Mouse (Mus musculus): Measurements from ENCODE around the gene Mug1. TPM values are rescaled to one million over a fixed set of nuclear protein-coding genes. Genes with fewer than 3 reads are reported as not detected.
"Not testable (repeated sequence)": the region's sequence is repeated elsewhere in the genome, so short reads cannot be mapped to it uniquely, and the experiment has no call there.

The Mug1 gene
- polyA plus RNA-seq (2012; ENCODE audit: insufficient read depth, insufficient read length, missing spikeins) = not detected in 2 replicates

DNA sequence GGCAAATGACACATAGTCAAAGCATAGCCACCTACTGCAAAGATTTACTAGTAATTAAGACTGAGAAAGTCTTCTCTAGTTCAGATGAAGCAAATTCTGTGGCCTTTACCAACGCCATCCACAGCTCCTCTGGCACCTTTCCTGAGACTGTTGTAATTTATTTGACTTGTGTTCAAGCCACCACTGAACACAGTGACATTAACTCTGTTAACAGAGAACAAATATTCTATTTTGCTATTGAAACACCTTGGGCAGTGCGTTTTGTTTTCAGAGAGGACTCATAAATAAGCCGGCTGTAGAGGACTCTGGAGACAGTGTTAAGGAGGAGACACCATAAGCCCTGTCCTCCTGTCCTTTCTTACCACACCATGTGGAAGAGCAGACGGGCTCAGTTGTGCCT lies at the start of gene Mug1:
Mug1 (plus strand) TSS at position 271 of the 400 bp plus-strand sequence.
- H3K27ac ChIP-seq (ENCODE audit: insufficient read depth, low read depth, low read length); H3K4me1 ChIP-seq (ENCODE audit: control insufficient read depth, insufficient read depth, low read length); H3K4me3 ChIP-seq (ENCODE audit: insufficient read depth, low read length): not testable (repeated sequence)

DNA sequence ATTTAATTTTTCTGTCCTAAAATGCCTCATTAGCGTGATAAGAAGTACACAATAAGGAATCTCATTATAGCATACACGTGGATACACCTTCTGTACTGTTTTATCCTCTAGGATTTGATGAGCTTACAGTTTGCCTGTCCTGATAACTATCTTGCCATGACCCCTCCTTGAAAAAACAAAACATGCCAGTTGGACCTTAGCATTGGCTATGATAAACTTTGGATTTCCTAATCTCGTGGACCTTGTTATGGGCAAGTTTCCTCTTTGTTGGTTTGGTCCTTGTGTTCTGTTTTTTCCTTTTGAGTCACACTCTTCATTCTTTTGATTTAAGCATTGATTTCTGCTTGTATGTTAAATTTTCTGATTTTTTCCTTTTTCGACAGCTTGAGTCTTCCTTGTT lies 10.3 kb upstream of the Mug1 start:
- TF ChIP-seq POLR2A (IDR thresholded peaks at IDR 0.05; ENCODE audit: borderline replicate concordance, low read depth, low read length) (no peak), CTCF (IDR thresholded peaks at IDR 0.05; ENCODE audit: low read depth, low read length) (no peak)
- Histone ChIP-seq H3K4me1 (ENCODE audit: control insufficient read depth, insufficient read depth, low read length) (no peaks in the 10 kb centered on the region), H3K27ac (ENCODE audit: insufficient read depth, low read depth, low read length) (no peak overlapping the region), H3K4me3 (ENCODE audit: insufficient read depth, low read length) (no peak overlapping the region)

DNA sequence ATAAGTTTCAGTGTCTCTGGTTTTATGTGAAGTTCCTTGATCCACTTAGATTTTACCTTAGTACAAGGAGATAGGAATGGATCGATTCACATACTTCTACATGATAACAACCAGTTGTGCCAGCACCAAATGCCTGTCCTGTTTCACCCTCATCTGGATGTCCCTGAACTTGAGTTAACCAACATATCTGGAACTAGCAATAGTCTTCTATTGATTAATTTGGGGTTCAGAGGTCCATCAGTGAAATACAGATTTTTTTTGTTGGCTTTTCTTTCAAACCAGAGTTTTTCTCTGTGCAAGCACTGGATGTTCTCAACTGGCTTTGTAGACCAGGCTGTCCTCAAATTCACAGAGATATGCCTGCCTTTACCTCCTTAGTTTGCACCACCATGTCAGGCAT lies 2.0 kb upstream of the Mug1 start:
- Histone ChIP-seq H3K4me1 (ENCODE audit: control insufficient read depth, insufficient read depth, low read length) (no peaks in the 10 kb centered on the region), H3K4me3 (ENCODE audit: insufficient read depth, low read length) (no peak overlapping the region), H3K27ac (ENCODE audit: insufficient read depth, low read depth, low read length) (no peak overlapping the region)
- TF ChIP-seq POLR2A (IDR thresholded peaks at IDR 0.05; ENCODE audit: borderline replicate concordance, low read depth, low read length) = no peak
- TF ChIP-seq CTCF (IDR thresholded peaks at IDR 0.05; ENCODE audit: low read depth, low read length) = no peak

DNA sequence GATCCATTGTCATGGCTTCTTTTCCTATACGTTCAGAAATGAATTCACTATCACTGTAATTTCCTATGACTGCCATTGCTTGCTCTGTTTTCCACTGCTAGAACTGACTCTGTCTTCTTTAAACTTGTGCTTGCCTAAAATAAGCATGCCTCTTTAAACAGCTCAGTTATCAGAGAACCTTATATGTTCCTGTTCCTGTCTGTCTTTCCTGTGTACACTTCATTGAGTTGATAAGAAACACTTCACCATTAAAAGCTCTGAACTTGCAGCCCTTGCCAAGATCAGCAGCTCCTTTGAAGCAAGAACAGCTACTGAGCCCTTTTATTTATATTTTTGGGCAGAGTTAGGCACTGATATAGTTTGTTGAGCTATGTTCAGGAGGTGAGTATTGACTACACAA lies 10.0 kb downstream of the Mug1 start:
- TF ChIP-seq CTCF (IDR thresholded peaks at IDR 0.05; ENCODE audit: low read depth, low read length) = no peak
- no peak for TF ChIP-seq POLR2A (IDR thresholded peaks at IDR 0.05; ENCODE audit: borderline replicate concordance, low read depth, low read length)
- no peak overlapping the region for H3K27ac ChIP-seq (ENCODE audit: insufficient read depth, low read depth, low read length)
- H3K4me3 ChIP-seq (ENCODE audit: insufficient read depth, low read length) = no peak overlapping the region
- no peaks in the 10 kb centered on the region for H3K4me1 ChIP-seq (ENCODE audit: control insufficient read depth, insufficient read depth, low read length)

Other genes with a start within 250 kb of the Mug1 start
- gene A2m, start 203.2 kb upstream of the Mug1 start, polyA plus RNA-seq (2012; ENCODE audit: insufficient read depth, insufficient read length, missing spikeins) = not detected in 2 replicates
- gene Gm7298, start 105.6 kb upstream of the Mug1 start, polyA plus RNA-seq (2012; ENCODE audit: insufficient read depth, insufficient read length, missing spikeins) = not detected in 2 replicates
- not detected in 2 replicates for gene Mug2, start 168.2 kb downstream of the Mug1 start, polyA plus RNA-seq (2012; ENCODE audit: insufficient read depth, insufficient read length, missing spikeins)